Mouse (Mus musculus) intestine, embryonic 14.5 days (tissue): ENCODE measurements around the gene BC067074. TPM values are rescaled to one million over a fixed set of nuclear protein-coding genes. Genes with fewer than 3 reads are reported as not detected.
A peak's percentile ranks its signal among the peaks of the same experiment; 100 is the strongest.

Experiments
- ATAC-seq: fragments of 200-750 bp; cut with Nextera tagmentation; replicated peaks from 2 replicates; pipeline ENCODE4 v1.8.0; 2017; ENCODE audit warnings: low read depth, moderate number of reproducible peaks, moderate TSS enrichment, moderate library complexity; ENCODE audit not compliant: low FRiP score, low TSS enrichment
- DNase-seq: peaks from one replicate; pipeline ENCODE4 v3.0.0-alpha.2; 2018; ENCODE audit warnings: low spot score
- H3K27ac ChIP-seq: fragments of 300-500 bp; sonication (generic); 2 replicates; pipeline ENCODE4 v1.5.1; 2014; ENCODE audit warnings: low read depth, mild to moderate bottlenecking, control low read depth
- H3K27me3 ChIP-seq: fragments of 300-500 bp; sonication (generic); replicated peaks from 2 replicates; pipeline ENCODE4 v1.6.1; 2014; ENCODE audit warnings: low read length, control low read depth; ENCODE audit not compliant: control insufficient read depth, insufficient read depth
- H3K36me3 ChIP-seq: fragments of 300-500 bp; sonication (generic); 2 replicates; pipeline ENCODE4 v1.6.1; 2014; ENCODE audit warnings: low read length, control low read depth; ENCODE audit not compliant: control insufficient read depth, insufficient read depth
- H3K4me1 ChIP-seq: fragments of 300-500 bp; sonication (generic); replicated peaks from 2 replicates; pipeline ENCODE4 v1.6.1; 2014; ENCODE audit warnings: low read length, control low read depth, mixed read lengths; ENCODE audit not compliant: control insufficient read depth, insufficient read depth
- H3K4me2 ChIP-seq: fragments of 300-500 bp; sonication (generic); 2 replicates; pipeline ENCODE4 v1.6.1; 2014; ENCODE audit warnings: low read length
- H3K4me3 ChIP-seq: fragments of 300-500 bp; sonication (generic); 2 replicates; pipeline ENCODE4 v1.5.1; 2014; ENCODE audit warnings: low read depth, low read length, control low read depth, mixed read lengths
- H3K9ac ChIP-seq: fragments of 300-500 bp; sonication (generic); 2 replicates; pipeline ENCODE4 v1.6.1; 2014; ENCODE audit warnings: mild to moderate bottlenecking, low read length
- H3K9me3 ChIP-seq: fragments of 300-500 bp; sonication (generic); 2 replicates; pipeline ENCODE4 v1.6.1; 2016; ENCODE audit warnings: low read length, control low read depth; ENCODE audit not compliant: control insufficient read depth
- WGBS: fragments of 180-500 bp; shearing (Covaris S2); extraction: QIAGEN DNeasy Blood & Tissue Kit; methylation state at CpG from one replicate; pipeline ENCODE4 v1.1.7; 2014; 5-methylcytosine and 5-hydroxymethylcytosine counted together
- polyA plus RNA-seq: library from polyadenylated mRNA; unstranded; fragments of >200 nt; fragmentation: Nextera tagmentation; extraction: Ambion mirVana; gene quantifications from 2 replicates; pipeline ENCODE4 v1.2.1, GENCODE M21; 2014

The BC067074 gene
- polyA plus RNA-seq, 1 experiment from 2014 or later, result 4.2 TPM

GRCm38 (mm10) chr13:113353546-113353945, 60.6 kb downstream of the BC067074 start:
- WGBS, result 83% methylated on average over 3 of the region's 3 CpGs
- Histone ChIP-seq H3K4me1 (peaks cover 5% of the 10 kb centered on the region), H3K36me3 (no peaks in the 10 kb centered on the region), H3K9me3 (no peaks in the 10 kb centered on the region), H3K27ac (no peak overlapping the region), H3K27me3 (no peaks in the 10 kb centered on the region), H3K9ac (no peak overlapping the region), H3K4me3 (no peak overlapping the region), H3K4me2 (no peak overlapping the region)
- DNase-seq, result no peak
- no peak for ATAC-seq

DNA sequence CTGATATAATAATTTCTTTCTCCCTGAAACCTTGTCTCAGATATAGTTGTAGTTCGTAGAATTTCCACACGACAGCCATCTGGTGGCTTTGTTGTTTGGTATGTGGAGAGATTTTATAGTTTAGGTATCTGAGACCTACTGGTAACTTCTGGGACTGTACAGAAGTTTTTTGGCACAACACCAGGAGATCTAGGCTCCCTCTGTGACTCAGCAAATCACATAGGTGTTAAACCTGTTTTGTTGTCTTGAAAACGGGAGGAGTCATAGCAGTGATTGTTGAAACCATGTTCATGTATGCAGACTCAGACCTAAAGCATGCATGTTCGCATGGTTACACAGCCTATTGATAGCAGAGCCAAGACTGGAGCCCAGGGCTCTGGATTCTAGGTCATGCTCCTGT, 61.0 kb downstream of the BC067074 start:
- no peak overlapping the region for H3K27ac ChIP-seq
- H3K4me3 ChIP-seq, result no peak overlapping the region
- ATAC-seq (no peak), DNase-seq (no peak)
- no peak overlapping the region for H3K9ac ChIP-seq
- no peak overlapping the region for H3K4me2 ChIP-seq
- H3K27me3 ChIP-seq, result no peaks in the 10 kb centered on the region
- 91% methylated on average over 4 of the region's 4 CpGs for WGBS
- no peaks in the 10 kb centered on the region for H3K9me3 ChIP-seq
- H3K4me1 ChIP-seq, result peaks cover 5% of the 10 kb centered on the region
- H3K36me3 ChIP-seq, result no peaks in the 10 kb centered on the region

DNA sequence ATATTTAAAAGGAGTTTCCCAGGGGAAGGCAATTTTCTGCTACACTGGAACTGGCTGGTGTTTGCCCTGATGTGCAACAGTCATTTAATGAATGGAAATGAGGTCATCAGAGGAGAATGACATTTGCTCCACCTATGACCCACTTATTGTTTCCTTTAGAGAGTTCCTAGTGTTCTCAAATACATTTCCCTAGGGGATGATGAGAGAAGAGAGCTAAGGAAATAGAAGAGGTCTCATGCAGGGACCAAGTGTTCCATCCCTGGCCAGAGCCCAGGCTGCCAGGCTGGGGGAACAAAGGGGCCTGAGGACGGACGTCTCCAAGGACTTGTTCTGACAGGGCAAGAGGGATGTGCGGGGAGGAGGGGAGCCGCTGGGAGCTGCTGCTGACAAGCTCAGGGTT, 62.1 kb downstream of the BC067074 start:
- no peaks in the 10 kb centered on the region for H3K36me3 ChIP-seq
- no peak overlapping the region for H3K9ac ChIP-seq
- ATAC-seq, result no peak
- peaks cover 8% of the 10 kb centered on the region for H3K4me1 ChIP-seq
- no peak overlapping the region for H3K4me3 ChIP-seq
- H3K27me3 ChIP-seq, result no peaks in the 10 kb centered on the region
- 68% methylated on average over 4 of the region's 4 CpGs for WGBS
- no peaks in the 10 kb centered on the region for H3K9me3 ChIP-seq
- no peak for DNase-seq
- no peak overlapping the region for H3K27ac ChIP-seq
- H3K4me2 ChIP-seq, result no peak overlapping the region

DNA sequence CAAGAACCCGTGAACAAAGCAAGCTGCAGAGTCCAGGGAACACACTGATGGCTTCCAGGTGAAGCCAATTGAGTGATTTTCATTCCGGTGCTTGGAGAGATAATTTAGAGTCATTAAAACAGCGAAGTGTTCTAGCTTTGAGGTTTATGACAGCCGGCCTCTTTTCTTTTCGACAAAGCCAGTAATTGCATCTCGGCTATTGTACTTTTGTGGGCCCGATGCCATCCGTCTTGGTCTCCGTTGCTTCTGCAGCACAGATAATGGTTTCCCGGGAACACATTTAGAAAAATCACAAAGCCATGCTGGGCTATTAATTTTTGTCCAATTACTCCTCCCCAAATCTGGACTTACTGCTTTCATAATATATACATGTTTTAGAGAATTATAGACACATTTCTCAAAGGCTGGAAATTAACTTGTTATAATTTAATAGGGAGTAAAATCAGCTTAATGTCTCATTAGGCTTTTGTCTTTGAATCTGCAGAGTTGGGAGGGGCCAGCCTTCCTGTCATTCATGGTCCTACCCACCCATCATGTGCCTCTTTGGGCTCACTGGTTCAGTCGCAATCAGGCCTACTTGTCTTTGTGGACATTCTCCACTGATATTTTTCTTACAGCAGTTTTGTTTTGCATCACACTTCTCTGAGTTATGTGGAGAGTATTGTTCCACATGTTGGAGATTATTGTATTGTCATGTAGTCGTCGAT, 64.6 kb downstream of the BC067074 start:
- WGBS, result 88% methylated on average over 13 of the region's 13 CpGs
- Histone ChIP-seq H3K4me1 (peaks cover 3% of the 10 kb centered on the region), H3K27ac (no peak overlapping the region), H3K36me3 (no peaks in the 10 kb centered on the region), H3K9me3 (no peaks in the 10 kb centered on the region), H3K9ac (no peak overlapping the region), H3K27me3 (no peaks in the 10 kb centered on the region), H3K4me3 (no peak overlapping the region), H3K4me2 (no peak overlapping the region)
- no peak for ATAC-seq
- DNase-seq, result no peak

DNA sequence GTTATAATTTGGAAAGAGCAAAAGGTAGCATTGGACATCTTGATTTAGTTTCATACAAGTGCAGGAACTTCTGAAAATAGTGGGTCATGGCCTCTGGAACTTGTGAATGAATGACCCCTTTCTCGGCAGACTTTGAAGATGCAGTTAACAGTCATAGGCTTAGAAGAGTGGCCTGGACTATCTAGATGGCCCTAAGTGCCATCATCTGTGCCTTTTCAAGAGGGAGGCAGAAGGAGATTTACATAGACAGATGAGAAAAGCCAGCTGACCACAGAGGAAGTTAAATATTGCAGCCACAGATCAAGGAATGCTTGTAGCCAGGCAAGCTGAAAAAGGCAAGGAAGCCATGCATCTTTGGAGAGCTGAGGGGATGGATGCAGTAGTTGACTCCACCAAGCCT, 66.7 kb downstream of the BC067074 start:
- DNase-seq, result no peak
- no peaks in the 10 kb centered on the region for H3K36me3 ChIP-seq
- no peaks in the 10 kb centered on the region for H3K27me3 ChIP-seq
- no peak overlapping the region for H3K9ac ChIP-seq
- H3K4me1 ChIP-seq, result peaks cover 3% of the 10 kb centered on the region
- no peaks in the 10 kb centered on the region for H3K9me3 ChIP-seq
- H3K27ac ChIP-seq, result no peak overlapping the region
- ATAC-seq, result no peak
- H3K4me3 ChIP-seq, result no peak overlapping the region
- H3K4me2 ChIP-seq, result no peak overlapping the region
- 21% methylated on average over 1 of the region's 1 CpGs for WGBS

DNA sequence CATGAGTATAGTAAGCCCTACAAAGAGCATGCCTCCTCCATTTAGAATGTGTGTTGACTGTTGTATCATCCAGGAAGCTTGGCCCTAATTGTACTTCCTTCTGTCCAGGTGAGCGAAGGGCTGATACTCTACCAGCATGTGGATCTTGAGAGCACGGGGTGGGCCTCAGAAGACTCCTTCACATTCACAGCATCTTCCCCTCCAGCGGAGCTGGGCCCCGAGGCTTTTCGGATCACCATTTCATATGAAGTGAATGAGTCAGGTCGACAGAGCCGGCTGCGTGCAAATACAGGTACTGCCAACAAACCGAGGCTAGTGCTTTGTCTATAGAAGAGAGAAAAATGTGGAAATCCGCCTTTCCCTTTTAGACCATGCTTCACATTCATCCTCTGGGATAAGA, 73.0 kb downstream of the BC067074 start:
- Histone ChIP-seq H3K9me3 (no peaks in the 10 kb centered on the region), H3K9ac (no peak overlapping the region), H3K4me3 (no peak overlapping the region), H3K27ac (no peak overlapping the region), H3K4me2 (no peak overlapping the region), H3K27me3 (no peaks in the 10 kb centered on the region), H3K36me3 (0 out of 2 replicates have a peak, but pooled peaks cover 4% of the 10 kb centered on the region), H3K4me1 (no peaks in the 10 kb centered on the region)
- no peak for ATAC-seq
- DNase-seq, result peak; percentile 35
- WGBS, result 89% methylated on average over 10 of the region's 10 CpGs

DNA sequence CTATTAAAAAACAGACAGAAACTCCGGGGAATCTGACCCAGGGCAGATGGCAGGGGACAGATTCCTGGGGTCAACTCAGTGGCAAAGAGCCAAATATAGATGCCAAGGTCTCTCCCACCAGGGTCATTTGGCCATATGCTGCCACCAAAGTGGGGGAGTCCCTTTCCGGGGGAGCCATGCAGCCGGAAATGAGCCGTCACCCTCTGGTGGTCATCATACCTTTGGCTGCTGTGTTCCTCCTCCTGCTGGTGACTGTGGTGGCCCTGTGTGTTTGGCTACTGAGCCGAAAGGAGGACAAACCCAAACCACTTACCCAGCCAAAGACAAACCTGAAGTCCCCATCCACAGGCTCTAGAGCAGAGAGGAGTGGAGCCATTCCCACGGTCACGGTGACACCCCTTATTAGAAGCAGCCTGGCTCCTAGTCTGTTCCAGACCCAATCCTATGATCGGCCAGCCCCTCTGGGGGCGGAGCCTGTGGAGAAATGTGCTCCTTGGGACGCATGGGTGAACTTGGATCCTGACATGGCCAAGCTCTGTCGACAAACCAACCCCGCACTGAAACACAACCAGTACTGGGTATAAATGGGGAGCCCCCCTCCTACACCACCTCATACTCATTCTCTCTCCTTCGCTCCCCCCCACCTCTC, 76.1 kb downstream of the BC067074 start:
- Histone ChIP-seq H3K9ac (no peak overlapping the region), H3K4me2 (no peak overlapping the region), H3K4me1 (no peaks in the 10 kb centered on the region), H3K36me3 (0 out of 2 replicates have a peak, but pooled peaks cover 4% of the 10 kb centered on the region), H3K4me3 (no peak overlapping the region), H3K27me3 (no peaks in the 10 kb centered on the region), H3K27ac (no peak overlapping the region), H3K9me3 (no peaks in the 10 kb centered on the region)
- ATAC-seq, result no peak
- DNase-seq, result peak; percentile 44
- 81% methylated on average over 13 of the region's 13 CpGs for WGBS

- Histone ChIP-seq H3K27ac (no peak overlapping the region), H3K4me2 (no peak overlapping the region), H3K27me3 (no peaks in the 10 kb centered on the region), H3K36me3 (0 out of 2 replicates have a peak, but pooled peaks cover 4% of the 10 kb centered on the region), H3K4me1 (no peaks in the 10 kb centered on the region), H3K9ac (no peak overlapping the region), H3K9me3 (no peaks in the 10 kb centered on the region), H3K4me3 (no peak overlapping the region)
- ATAC-seq, result no peak
- DNase-seq, result peak; percentile 36
- 79% methylated on average over 10 of the region's 10 CpGs for WGBS
These were observed 76.7 kb downstream of the BC067074 start for GRCm38 (mm10) chr13:113369622-113370021.
